In genomic region chr7:64077526-64077925, GRCm38 (mm10) we compare ENCODE assay signal across 11 mouse cellular contexts.
A peak's percentile ranks its signal among the peaks of the same experiment; 100 is the strongest.
DNase-seq lines count a peak whose midpoint lies in the region; ATAC-seq lines count a peak whose summit lies in the region.
"Had no signal": no experiment of that assay in that cellular context is flagged by ENCODE, and none has a peak within 500 bp of the region (broad histone marks: within the 10 kb centered on the region; RNA-seq: fewer than 3 reads in every experiment).

No protein-coding gene starts in this region.

- H3K9ac ChIP-seq in midbrain, embryonic 14.5 days (replicated peaks; ENCODE audit: low read length), result no peak overlapping the region
- no peak overlapping the region for H3K9ac ChIP-seq in midbrain, embryonic 13.5 days (replicated peaks)
- H3K9ac ChIP-seq: heart, embryonic 15.5 days; limb, embryonic 13.5 days; neural tube, embryonic 12.5 days had no signal

- H3K27me3 ChIP-seq in midbrain, embryonic 14.5 days (ENCODE audit: control insufficient read depth, insufficient read depth, low read length), result no peaks in the 10 kb centered on the region
- H3K27me3 ChIP-seq in midbrain, embryonic 13.5 days, result no peaks in the 10 kb centered on the region
- no peaks in the 10 kb centered on the region for H3K27me3 ChIP-seq in heart, embryonic 10.5 days (ENCODE audit: insufficient read depth, poor library complexity, severe bottlenecking)
- H3K27me3 ChIP-seq in splenic B cell, adult 2 months (ENCODE audit: control insufficient read depth, insufficient read depth, low read length, poor library complexity, severe bottlenecking), result no peaks in the 10 kb centered on the region
- H3K27me3 ChIP-seq: heart, embryonic 15.5 days; limb, embryonic 13.5 days; neural tube, embryonic 12.5 days had no signal

- no peaks in the 10 kb centered on the region for H3K9me3 ChIP-seq in midbrain, embryonic 14.5 days (ENCODE audit: control insufficient read depth, low read length)
- H3K9me3 ChIP-seq in midbrain, embryonic 13.5 days, result no peaks in the 10 kb centered on the region
- H3K9me3 ChIP-seq in heart, embryonic 10.5 days, result no peaks in the 10 kb centered on the region
- H3K9me3 ChIP-seq: heart, embryonic 15.5 days; limb, embryonic 13.5 days; neural tube, embryonic 12.5 days had no signal

- H3K36me3 ChIP-seq in midbrain, embryonic 14.5 days (ENCODE audit: control insufficient read depth, insufficient read depth, low read length), result no peaks in the 10 kb centered on the region
- no peaks in the 10 kb centered on the region for H3K36me3 ChIP-seq in midbrain, embryonic 13.5 days
- H3K36me3 ChIP-seq in heart, embryonic 10.5 days, result no peaks in the 10 kb centered on the region
- H3K36me3 ChIP-seq in splenic B cell, adult 2 months (ENCODE audit: control insufficient read depth, insufficient read depth, low read length, poor library complexity, severe bottlenecking), result no peaks in the 10 kb centered on the region
- H3K36me3 ChIP-seq: heart, embryonic 15.5 days; limb, embryonic 13.5 days; neural tube, embryonic 12.5 days had no signal

- H3K27ac ChIP-seq in midbrain, embryonic 14.5 days (replicated peaks; ENCODE audit: low read depth, low read length), result no peak overlapping the region
- H3K27ac ChIP-seq in midbrain, embryonic 13.5 days, result no peak overlapping the region
- H3K27ac ChIP-seq in heart, embryonic 10.5 days, result no peak overlapping the region
- H3K27ac ChIP-seq: heart, embryonic 15.5 days; limb, embryonic 13.5 days; neural tube, embryonic 12.5 days had no signal

- 77% methylated on average over 4 of the region's 4 CpGs for WGBS in midbrain, embryonic 14.5 days
- 73% methylated on average over 4 of the region's 4 CpGs for WGBS in midbrain, embryonic 13.5 days
- WGBS in heart, embryonic 10.5 days, result 65% methylated on average over 4 of the region's 4 CpGs

- no peak overlapping the region for H3K4me2 ChIP-seq in midbrain, embryonic 14.5 days (ENCODE audit: low read length)
- H3K4me2 ChIP-seq in midbrain, embryonic 13.5 days (replicated peaks), result no peak overlapping the region
- H3K4me2 ChIP-seq: heart, embryonic 15.5 days; limb, embryonic 13.5 days; neural tube, embryonic 12.5 days had no signal

- intact Hi-C loops in heart, postnatal 25 days (cut with DNase I), result loop anchor here (2.0 to 5.0 kb wide), 3 partner anchors 135 to 325 kb away; no protein-coding TSS in a partner anchor

- peak; percentile 84 for DNase-seq in heart, adult 11 months
- DNase-seq in heart, postnatal 25 days (ENCODE audit: low spot score), result no peak
- DNase-seq in midbrain, embryonic 14.5 days, result peak; percentile 18
- peak; percentile 71 for DNase-seq in heart, embryonic 10.5 days (ENCODE audit: low spot score)
- peak; percentile 68 for DNase-seq in splenic B cell, adult 2 months (ENCODE audit: low read depth, low spot score)
- DNase-seq in right cerebral cortex, adult 18-20 months, result no peak

- no peak for ATAC-seq in midbrain, embryonic 14.5 days (ENCODE audit: low FRiP score, low TSS enrichment)
- no peak for ATAC-seq in midbrain, embryonic 13.5 days
- ATAC-seq in monocyte, adult 5-6 weeks (replicated peaks; ENCODE audit: insufficient number of reproducible peaks, low FRiP score, low TSS enrichment, poor library complexity, severe bottlenecking), result no peak

- no peaks in the 10 kb centered on the region for H3K4me1 ChIP-seq in midbrain, embryonic 14.5 days (ENCODE audit: control insufficient read depth, insufficient read depth, low read length)
- no peaks in the 10 kb centered on the region for H3K4me1 ChIP-seq in midbrain, embryonic 13.5 days (replicated peaks)
- no peaks in the 10 kb centered on the region for H3K4me1 ChIP-seq in heart, embryonic 10.5 days
- H3K4me1 ChIP-seq: heart, embryonic 15.5 days; limb, embryonic 13.5 days; neural tube, embryonic 12.5 days had no signal

- no peak overlapping the region for H3K4me3 ChIP-seq in midbrain, embryonic 14.5 days (replicated peaks; ENCODE audit: low read depth, low read length)
- no peak overlapping the region for H3K4me3 ChIP-seq in midbrain, embryonic 13.5 days (replicated peaks)
- no peak overlapping the region for H3K4me3 ChIP-seq in heart, embryonic 10.5 days
- H3K4me3 ChIP-seq: heart, embryonic 15.5 days; limb, embryonic 13.5 days; neural tube, embryonic 12.5 days had no signal

Comparison
In these comparisons a context has a peak if more than half of its experiments do, and no peak if none do; other contexts are left out.
1. DNase-seq: peak in heart, adult 11 months (single experiment), midbrain, embryonic 14.5 days (single experiment), heart, embryonic 10.5 days (single experiment) and splenic B cell, adult 2 months (single experiment); none in heart, postnatal 25 days (single experiment) and right cerebral cortex, adult 18-20 months (single experiment).